Mouse (Mus musculus): ENCODE data around the gene Ston2. TPM values are rescaled to one million over a fixed set of nuclear protein-coding genes. Genes with fewer than 3 reads are reported as not detected.

Gene Ston2
- polyA plus RNA-seq, 1 experiment, result 12.3 TPM

DNA sequence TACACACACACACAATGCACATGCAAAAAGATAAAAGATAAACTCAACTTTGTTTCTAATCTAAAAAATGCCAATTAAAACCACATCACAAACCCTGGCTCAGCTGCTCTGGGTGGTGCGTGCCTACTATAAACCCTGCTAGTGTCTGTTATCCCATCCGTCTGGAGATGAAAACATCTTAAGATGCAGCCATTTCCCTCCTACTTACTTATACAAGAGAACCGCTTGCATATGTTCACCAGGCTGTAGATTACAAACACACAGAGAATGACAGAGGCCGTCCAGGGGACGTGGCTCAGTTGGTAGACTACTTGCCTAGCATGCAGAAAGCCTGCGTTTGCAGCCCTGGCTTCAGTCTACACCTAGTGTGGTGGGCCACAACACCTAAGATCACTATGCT is 64.3 kb downstream of the Ston2 start:
- Histone ChIP-seq H3K27me3 (ENCODE audit: control insufficient read depth, insufficient read depth, insufficient read length) (no peaks in the 10 kb centered on the region), H3ac (ENCODE audit: control insufficient read depth, insufficient read length) (no peak overlapping the region), H3K36me3 (ENCODE audit: control insufficient read depth, insufficient read depth) (no peaks in the 10 kb centered on the region), H3K4me3 (no peak overlapping the region), H3K4me2 (ENCODE audit: low read depth) (no peak overlapping the region), H3K79me2 (ENCODE audit: control insufficient read depth, insufficient read depth) (no peaks in the 10 kb centered on the region)
- no peak for TF ChIP-seq MAX (IDR thresholded peaks at IDR 0.05; ENCODE audit: low read depth)
- TF ChIP-seq E2F4 (IDR thresholded peaks at IDR 0.05; ENCODE audit: insufficient read depth), result no peak

- Histone ChIP-seq H3K79me2 (ENCODE audit: control insufficient read depth, insufficient read depth) (no peaks in the 10 kb centered on the region), H3K36me3 (ENCODE audit: control insufficient read depth, insufficient read depth) (no peaks in the 10 kb centered on the region), H3K27me3 (ENCODE audit: control insufficient read depth, insufficient read depth, insufficient read length) (no peaks in the 10 kb centered on the region), H3K4me2 (ENCODE audit: low read depth) (no peak overlapping the region), H3K4me3 (no peak overlapping the region), H3ac (ENCODE audit: control insufficient read depth, insufficient read length) (no peak overlapping the region)
- no peak for TF ChIP-seq MYOG (IDR thresholded peaks at IDR 0.05; ENCODE audit: control insufficient read depth in 1 of 3, insufficient read depth in 1 of 3, insufficient read length in 2 of 3, low read depth in 2 of 3)
- TF ChIP-seq E2F4 (IDR thresholded peaks at IDR 0.05; ENCODE audit: insufficient read depth), result no peak
- TF ChIP-seq POLR2AphosphoS2 (IDR thresholded peaks at IDR 0.05; ENCODE audit: insufficient read length, low read depth), result no peak
- TF ChIP-seq TCF3 (IDR thresholded peaks at IDR 0.05; ENCODE audit: insufficient read length, low read depth), result no peak
- TF ChIP-seq MYOD1 (IDR thresholded peaks at IDR 0.05; ENCODE audit: control insufficient read depth in 1 of 3, insufficient read length in 2 of 3, low read depth in 2 of 3), result no peak
- TF ChIP-seq POLR2A (IDR thresholded peaks at IDR 0.05; ENCODE audit: insufficient read length, low read depth), result no peak
- TF ChIP-seq CEBPB (IDR thresholded peaks at IDR 0.05; ENCODE audit: insufficient read depth, poor library complexity, severe bottlenecking), result no peak
- TF ChIP-seq MAX (IDR thresholded peaks at IDR 0.05; ENCODE audit: low read depth), result no peak
- TF ChIP-seq TCF12 (IDR thresholded peaks at IDR 0.05; ENCODE audit: insufficient read depth, poor library complexity, severe bottlenecking), result no peak
- TF ChIP-seq SRF (IDR thresholded peaks at IDR 0.05; ENCODE audit: control insufficient read depth, insufficient read length, low read depth), result no peak
- no peak for TF ChIP-seq USF1 (IDR thresholded peaks at IDR 0.05; ENCODE audit: low read depth)
- TF ChIP-seq REST (IDR thresholded peaks at IDR 0.05; ENCODE audit: insufficient read depth, insufficient read length), result no peak
These were observed 69.1 kb downstream of the Ston2 start for GRCm38 (mm10) chr12:91719134-91719533.

DNA sequence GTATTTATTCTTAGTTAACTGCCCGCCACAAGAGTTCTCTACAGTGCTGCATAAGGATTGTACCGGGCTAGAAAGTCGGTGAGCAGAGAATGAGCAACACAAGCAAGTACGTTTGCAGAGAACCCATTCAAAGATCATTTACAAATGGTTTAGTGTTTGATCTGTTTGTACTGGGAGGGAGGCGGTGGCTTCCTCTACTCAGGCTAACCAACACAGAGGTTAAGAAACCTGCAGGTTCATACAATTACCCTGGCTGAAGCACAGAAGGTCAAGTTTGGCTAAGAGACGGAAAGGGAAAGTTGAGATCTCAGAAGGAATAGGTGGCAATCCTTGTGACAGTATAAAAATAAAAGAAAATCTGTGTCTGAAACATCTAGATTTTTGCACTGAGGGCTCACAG is 72.5 kb downstream of the Ston2 start:
- H3K36me3 ChIP-seq (ENCODE audit: control insufficient read depth, insufficient read depth), result no peaks in the 10 kb centered on the region
- no peak overlapping the region for H3K4me3 ChIP-seq
- no peaks in the 10 kb centered on the region for H3K79me2 ChIP-seq (ENCODE audit: control insufficient read depth, insufficient read depth)
- no peak overlapping the region for H3ac ChIP-seq (ENCODE audit: control insufficient read depth, insufficient read length)
- TF ChIP-seq MYOD1 (IDR thresholded peaks at IDR 0.05; ENCODE audit: control insufficient read depth in 1 of 3, insufficient read length in 2 of 3, low read depth in 2 of 3) (no peak), USF1 (IDR thresholded peaks at IDR 0.05; ENCODE audit: low read depth) (no peak), CEBPB (IDR thresholded peaks at IDR 0.05; ENCODE audit: insufficient read depth, poor library complexity, severe bottlenecking) (no peak), MYOG (IDR thresholded peaks at IDR 0.05; ENCODE audit: control insufficient read depth in 1 of 3, insufficient read depth in 1 of 3, insufficient read length in 2 of 3, low read depth in 2 of 3) (no peak), TCF12 (IDR thresholded peaks at IDR 0.05; ENCODE audit: insufficient read depth, poor library complexity, severe bottlenecking) (no peak), REST (IDR thresholded peaks at IDR 0.05; ENCODE audit: insufficient read depth, insufficient read length) (no peak)
- H3K27me3 ChIP-seq (ENCODE audit: control insufficient read depth, insufficient read depth, insufficient read length), result no peaks in the 10 kb centered on the region
- H3K4me2 ChIP-seq (ENCODE audit: low read depth), result no peak overlapping the region

- TF ChIP-seq MYOD1 (IDR thresholded peaks at IDR 0.05; ENCODE audit: control insufficient read depth in 1 of 3, insufficient read length in 2 of 3, low read depth in 2 of 3) (no peak), USF1 (IDR thresholded peaks at IDR 0.05; ENCODE audit: low read depth) (no peak), POLR2A (IDR thresholded peaks at IDR 0.05; ENCODE audit: insufficient read length, low read depth) (no peak), SRF (IDR thresholded peaks at IDR 0.05; ENCODE audit: control insufficient read depth, insufficient read length, low read depth) (no peak), CEBPB (IDR thresholded peaks at IDR 0.05; ENCODE audit: insufficient read depth, poor library complexity, severe bottlenecking) (no peak), MAX (IDR thresholded peaks at IDR 0.05; ENCODE audit: low read depth) (no peak), REST (IDR thresholded peaks at IDR 0.05; ENCODE audit: insufficient read depth, insufficient read length) (no peak), E2F4 (IDR thresholded peaks at IDR 0.05; ENCODE audit: insufficient read depth) (no peak), TCF3 (IDR thresholded peaks at IDR 0.05; ENCODE audit: insufficient read length, low read depth) (no peak), POLR2AphosphoS2 (IDR thresholded peaks at IDR 0.05; ENCODE audit: insufficient read length, low read depth) (no peak), MYOG (IDR thresholded peaks at IDR 0.05; ENCODE audit: control insufficient read depth in 1 of 3, insufficient read depth in 1 of 3, insufficient read length in 2 of 3, low read depth in 2 of 3) (no peak), TCF12 (IDR thresholded peaks at IDR 0.05; ENCODE audit: insufficient read depth, poor library complexity, severe bottlenecking) (no peak)
- no peaks in the 10 kb centered on the region for H3K27me3 ChIP-seq (ENCODE audit: control insufficient read depth, insufficient read depth, insufficient read length)
- no peak overlapping the region for H3ac ChIP-seq (ENCODE audit: control insufficient read depth, insufficient read length)
These were observed 74.8 kb downstream of the Ston2 start for GRCm38 (mm10) chr12:91713358-91713757.

GRCm38 (mm10) chr12:91711655-91712054 is 76.5 kb downstream of the Ston2 start:
- no peaks in the 10 kb centered on the region for H3K27me3 ChIP-seq (ENCODE audit: control insufficient read depth, insufficient read depth, insufficient read length)
- no peak overlapping the region for H3ac ChIP-seq (ENCODE audit: control insufficient read depth, insufficient read length)
- TF ChIP-seq MAX (IDR thresholded peaks at IDR 0.05; ENCODE audit: low read depth) (no peak), SRF (IDR thresholded peaks at IDR 0.05; ENCODE audit: control insufficient read depth, insufficient read length, low read depth) (no peak), TCF3 (IDR thresholded peaks at IDR 0.05; ENCODE audit: insufficient read length, low read depth) (no peak), MYOG (IDR thresholded peaks at IDR 0.05; ENCODE audit: control insufficient read depth in 1 of 3, insufficient read depth in 1 of 3, insufficient read length in 2 of 3, low read depth in 2 of 3) (no peak), POLR2AphosphoS2 (IDR thresholded peaks at IDR 0.05; ENCODE audit: insufficient read length, low read depth) (no peak), USF1 (IDR thresholded peaks at IDR 0.05; ENCODE audit: low read depth) (no peak), E2F4 (IDR thresholded peaks at IDR 0.05; ENCODE audit: insufficient read depth) (no peak), CEBPB (IDR thresholded peaks at IDR 0.05; ENCODE audit: insufficient read depth, poor library complexity, severe bottlenecking) (no peak), REST (IDR thresholded peaks at IDR 0.05; ENCODE audit: insufficient read depth, insufficient read length) (no peak), MYOD1 (IDR thresholded peaks at IDR 0.05; ENCODE audit: control insufficient read depth in 1 of 3, insufficient read length in 2 of 3, low read depth in 2 of 3) (no peak), POLR2A (IDR thresholded peaks at IDR 0.05; ENCODE audit: insufficient read length, low read depth) (no peak), TCF12 (IDR thresholded peaks at IDR 0.05; ENCODE audit: insufficient read depth, poor library complexity, severe bottlenecking) (no peak)
- no peaks in the 10 kb centered on the region for H3K36me3 ChIP-seq (ENCODE audit: control insufficient read depth, insufficient read depth)
- no peak overlapping the region for H3K4me2 ChIP-seq (ENCODE audit: low read depth)
- no peaks in the 10 kb centered on the region for H3K79me2 ChIP-seq (ENCODE audit: control insufficient read depth, insufficient read depth)
- no peak overlapping the region for H3K4me3 ChIP-seq

More at GRCm38 (mm10) chr12:91713358-91713757, 74.8 kb downstream of the Ston2 start:
- Histone ChIP-seq H3K36me3 (ENCODE audit: control insufficient read depth, insufficient read depth) (no peaks in the 10 kb centered on the region), H3K4me3 (no peak overlapping the region), H3K79me2 (ENCODE audit: control insufficient read depth, insufficient read depth) (no peaks in the 10 kb centered on the region), H3K4me2 (ENCODE audit: low read depth) (no peak overlapping the region)
